Mouse (Mus musculus) layer of hippocampus, adult 11-12 months (tissue): ENCODE data around the gene Sorbs1.

Experiments used
- DNase-seq: peaks from one replicate; pipeline ENCODE4 v3.0.0; 2022; ENCODE audit warnings: low spot score

Sorbs1 gene

GRCm38 (mm10) chr19:40436465-40437200, 76.9 kb downstream of the Sorbs1 start:
- no peak for DNase-seq

GRCm38 (mm10) chr19:40435797-40436196, 77.8 kb downstream of the Sorbs1 start:
- DNase-seq, result no peak

GRCm38 (mm10) chr19:40435045-40435444, 78.5 kb downstream of the Sorbs1 start:
- DNase-seq, result no peak

GRCm38 (mm10) chr19:40434042-40434869, 79.3 kb downstream of the Sorbs1 start:
- peak; percentile 50 for DNase-seq

GRCm38 (mm10) chr19:40433316-40433912, 80.2 kb downstream of the Sorbs1 start:
- DNase-seq, result no peak

- no peak for DNase-seq
Observed at GRCm38 (mm10) chr19:40431969-40432368, 81.6 kb downstream of the Sorbs1 start.

- DNase-seq, result no peak
Observed at GRCm38 (mm10) chr19:40429572-40429971, 84.0 kb downstream of the Sorbs1 start.

GRCm38 (mm10) chr19:40429169-40429568, 84.4 kb downstream of the Sorbs1 start:
- no peak for DNase-seq

GRCm38 (mm10) chr19:40426103-40426960, 87.2 kb downstream of the Sorbs1 start:
- DNase-seq, result no peak

- no peak for DNase-seq
Observed at GRCm38 (mm10) chr19:40425326-40425725, 88.3 kb downstream of the Sorbs1 start.

GRCm38 (mm10) chr19:40421037-40421436, 92.5 kb downstream of the Sorbs1 start:
- no peak for DNase-seq

- DNase-seq, result no peak
Observed at GRCm38 (mm10) chr19:40419315-40419714, 94.3 kb downstream of the Sorbs1 start.

- no peak for DNase-seq
Observed at GRCm38 (mm10) chr19:40417155-40417821, 96.3 kb downstream of the Sorbs1 start.

GRCm38 (mm10) chr19:40415725-40416124, 97.9 kb downstream of the Sorbs1 start:
- DNase-seq, result no peak

- DNase-seq, result no peak
Observed at GRCm38 (mm10) chr19:40414798-40415475, 98.6 kb downstream of the Sorbs1 start.

GRCm38 (mm10) chr19:40414386-40414785, 99.2 kb downstream of the Sorbs1 start:
- DNase-seq, result no peak

- DNase-seq, result no peak
Observed at GRCm38 (mm10) chr19:40411379-40411813, 102.2 kb downstream of the Sorbs1 start.

GRCm38 (mm10) chr19:40410511-40410910, 103.1 kb downstream of the Sorbs1 start:
- DNase-seq, result no peak

- DNase-seq, result no peak
Observed at GRCm38 (mm10) chr19:40410109-40410508, 103.5 kb downstream of the Sorbs1 start.

- no peak for DNase-seq
Observed at GRCm38 (mm10) chr19:40409500-40410035, 104.0 kb downstream of the Sorbs1 start.
